Comparison of ENCODE assay signal across 9 mouse cellular contexts in the genomic region with DNA sequence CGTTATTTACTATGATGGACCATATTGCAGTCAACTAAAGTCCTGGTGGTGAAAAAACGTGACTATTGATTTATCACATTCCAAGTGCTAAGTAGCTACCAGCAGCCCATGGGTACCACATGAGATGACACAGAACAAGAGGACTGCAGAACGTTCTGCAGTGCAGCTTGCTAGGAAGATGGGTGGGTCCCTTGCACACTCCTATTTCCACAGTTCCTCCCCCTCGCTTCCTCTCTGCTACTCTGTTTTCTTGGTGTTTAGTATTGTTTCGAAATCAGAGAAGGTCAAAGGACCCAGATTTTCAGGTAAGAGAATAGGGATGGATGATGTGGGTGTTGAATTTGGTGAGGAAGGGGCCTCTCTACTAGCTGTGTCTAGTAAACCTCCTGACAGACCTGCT. TPM values are rescaled to one million over a fixed set of nuclear protein-coding genes. Genes with fewer than 3 reads are reported as not detected.
DNase-seq lines count a peak whose midpoint lies in the region; ATAC-seq and TF ChIP-seq lines count a peak whose summit lies in the region.
"Had no signal": no experiment of that assay in that cellular context is flagged by ENCODE, and none has a peak within 500 bp of the region (broad histone marks: within the 10 kb centered on the region; RNA-seq: fewer than 3 reads in every experiment).

Gene Gimap4, plus strand, starts transcription at position 231 of the 400 bp plus-strand sequence.

- H3K4me2 ChIP-seq in lung, embryonic 14.5 days, result peak within 1 kb of the TSS; percentile 39; the same call in 1 of the 2 replicates
- no peak within 1 kb of the TSS for H3K4me2 ChIP-seq in embryonic facial prominence, embryonic 13.5 days
- no peak within 1 kb of the TSS for H3K4me2 ChIP-seq in midbrain, postnatal 0 days (ENCODE audit: low read depth, low read length, poor library complexity, severe bottlenecking)

- 0 out of 2 replicates have a peak within 1 kb of the TSS, but pooled peaks have one; percentile 42 for H3K27ac ChIP-seq in lung, embryonic 14.5 days (ENCODE audit: low read depth)
- no peak within 1 kb of the TSS for H3K27ac ChIP-seq in embryonic facial prominence, embryonic 13.5 days
- no peak within 1 kb of the TSS for H3K27ac ChIP-seq in midbrain, postnatal 0 days (ENCODE audit: low read depth, low read length)

- H3K4me3 ChIP-seq in lung, embryonic 14.5 days (ENCODE audit: low read depth, low read length), result no peak within 1 kb of the TSS
- no peak within 1 kb of the TSS for H3K4me3 ChIP-seq in embryonic facial prominence, embryonic 13.5 days
- H3K4me3 ChIP-seq in midbrain, postnatal 0 days (ENCODE audit: low read depth, low read length), result no peak within 1 kb of the TSS

- no peak for TF ChIP-seq CTCF in lung, embryonic 14.5 days (IDR thresholded peaks at IDR 0.05; ENCODE audit: low read depth)
- no peak for TF ChIP-seq CTCF in midbrain, postnatal 0 days (IDR thresholded peaks at IDR 0.05)

- no peak for DNase-seq in lung, embryonic 14.5 days
- no peak for DNase-seq in lung, postnatal 14 days
- no peak for DNase-seq in midbrain, postnatal 0 days (ENCODE audit: low spot score)
- DNase-seq in right cerebral cortex, adult 18-20 months, result no peak
- DNase-seq in cerebellum, adult 9-11 months, result no peak
- DNase-seq: right cerebral cortex, postnatal 25 days had no signal

- no peaks in the 10 kb centered on the region for H3K4me1 ChIP-seq in lung, embryonic 14.5 days (ENCODE audit: insufficient read depth)
- H3K4me1 ChIP-seq in embryonic facial prominence, embryonic 13.5 days, result no peaks in the 10 kb centered on the region
- H3K4me1 ChIP-seq in midbrain, postnatal 0 days (ENCODE audit: insufficient read depth, low read length), result no peaks in the 10 kb centered on the region

- H3K27me3 ChIP-seq in lung, embryonic 14.5 days (ENCODE audit: insufficient read depth, low read length), result no peaks in the 10 kb centered on the region
- H3K27me3 ChIP-seq in embryonic facial prominence, embryonic 13.5 days, result no peaks in the 10 kb centered on the region
- no peaks in the 10 kb centered on the region for H3K27me3 ChIP-seq in midbrain, postnatal 0 days (ENCODE audit: insufficient read depth, low read length)

- 59% methylated on average over 5 of the region's 5 CpGs for WGBS in lung, embryonic 14.5 days
- WGBS in embryonic facial prominence, embryonic 13.5 days, result 72% methylated on average over 5 of the region's 5 CpGs
- 74% methylated on average over 5 of the region's 5 CpGs for WGBS in midbrain, postnatal 0 days

- ATAC-seq in lung, embryonic 14.5 days (ENCODE audit: insufficient read depth), result no peak
- ATAC-seq in embryonic facial prominence, embryonic 13.5 days (ENCODE audit: insufficient number of reproducible peaks, insufficient read depth, low FRiP score, low TSS enrichment, low read depth), result no peak
- ATAC-seq in inflammation-experienced regulatory T-cells, adult 6 months, result peak; percentile 14
- ATAC-seq in neutrophil, adult 5-6 weeks (ENCODE audit: extremely low read depth, insufficient number of reproducible peaks, low FRiP score, poor library complexity, severe bottlenecking), result no peak
- ATAC-seq in midbrain, postnatal 0 days (ENCODE audit: low FRiP score), result no peak

- no peak within 1 kb of the TSS for H3K9ac ChIP-seq in lung, embryonic 14.5 days
- H3K9ac ChIP-seq in embryonic facial prominence, embryonic 13.5 days, result no peak within 1 kb of the TSS
- H3K9ac ChIP-seq in midbrain, postnatal 0 days (replicated peaks; ENCODE audit: low read length, poor library complexity, severe bottlenecking), result no peak within 1 kb of the TSS

- H3K9me3 ChIP-seq in lung, embryonic 14.5 days (ENCODE audit: low read depth, low read length), result no peaks in the 10 kb centered on the region
- no peaks in the 10 kb centered on the region for H3K9me3 ChIP-seq in embryonic facial prominence, embryonic 13.5 days
- no peaks in the 10 kb centered on the region for H3K9me3 ChIP-seq in midbrain, postnatal 0 days (ENCODE audit: low read length)

- H3K36me3 ChIP-seq in lung, embryonic 14.5 days (ENCODE audit: insufficient read depth), result no peaks in the 10 kb centered on the region
- H3K36me3 ChIP-seq in embryonic facial prominence, embryonic 13.5 days, result no peaks in the 10 kb centered on the region
- no peaks in the 10 kb centered on the region for H3K36me3 ChIP-seq in midbrain, postnatal 0 days (ENCODE audit: insufficient read depth, low read length)

RNA-seq across cellular contexts. Expression of gene Gimap4, which starts in this region (rescaled TPM):
- 25.6 and 27.8 TPM in 2 replicates for polyA plus RNA-seq in lung, embryonic 14.5 days (2014; fragmentation: Nextera tagmentation; extraction: Ambion mirVana)
- polyA plus RNA-seq in embryonic facial prominence, embryonic 13.5 days (2015; fragmentation: Nextera tagmentation; extraction: Ambion mirVana), result 10.9 and 11.4 TPM in 2 replicates
- polyA plus RNA-seq in inflammation-experienced regulatory T-cells, adult 6 months (2017; shearing (Covaris generic)), result 1,000 to 10,000 TPM; 1,788 to 2,089 (median 1,869) TPM
- total RNA-seq in neutrophil, adult 5-6 weeks (2017), result 627 and 688 TPM in 2 replicates
- 0.66 and 0.77 TPM in 2 replicates for total RNA-seq in midbrain, postnatal 0 days (2014; rRNA removed)
- 0.25 and 0.48 TPM in 2 replicates for polyA plus RNA-seq in midbrain, postnatal 0 days (2015; fragmentation: Nextera tagmentation; extraction: Ambion mirVana)

Comparison
In these comparisons a context has a peak if more than half of its experiments do, and no peak if none do; other contexts are left out.
1. RNA of gene Gimap4 (total RNA-seq): 627 to 688 TPM in neutrophil, adult 5-6 weeks; 0.66 to 0.77 TPM in midbrain, postnatal 0 days; every median in the first group is over 100 times any median in the second.
2. RNA of gene Gimap4 (polyA plus RNA-seq): 1,788 to 2,089 TPM in inflammation-experienced regulatory T-cells, adult 6 months; 25.6 to 27.8 TPM in lung, embryonic 14.5 days, 10.9 to 11.4 TPM in embryonic facial prominence, embryonic 13.5 days and 0.25 to 0.48 TPM in midbrain, postnatal 0 days; every median in the first group is over 10 times any median in the second.